Mouse (Mus musculus): ENCODE data around the gene Ammecr1. TPM values are rescaled to one million over a fixed set of nuclear protein-coding genes. Genes with fewer than 3 reads are reported as not detected.
A peak's percentile ranks its signal among the peaks of the same experiment; 100 is the strongest.

Gene Ammecr1
- polyA plus RNA-seq, 1 experiment from 2014 or later = 4.6 TPM

DNA sequence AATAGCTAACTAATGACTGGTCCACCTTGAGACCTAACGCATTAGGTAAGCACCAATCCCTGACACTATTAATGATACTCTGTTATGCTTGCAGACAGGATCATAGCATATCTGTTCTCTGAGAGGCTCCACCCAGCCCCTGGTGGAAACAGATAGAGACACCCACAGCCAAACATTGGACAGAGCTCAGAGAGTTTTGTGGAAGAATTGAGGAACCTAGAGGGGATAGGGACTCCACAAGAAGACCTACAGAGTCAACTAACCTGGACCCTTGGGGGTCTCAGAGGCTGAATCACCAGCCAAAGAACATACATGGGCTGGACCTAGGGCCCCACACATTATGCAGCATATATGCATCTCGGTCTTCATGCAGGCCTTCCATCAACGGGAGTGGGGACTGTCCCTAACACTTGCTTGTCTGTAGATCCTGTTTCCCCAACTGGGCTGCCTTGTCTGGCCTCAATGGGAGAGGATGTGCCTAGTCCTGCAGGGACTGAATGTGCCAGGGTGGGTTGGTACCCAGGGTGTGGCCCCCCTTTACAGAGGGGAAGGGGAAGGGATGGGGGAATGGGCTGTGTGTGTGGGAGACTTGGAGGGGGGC lies 15.1 kb upstream of the Ammecr1 start:
- no peak overlapping the region for H3K4me3 ChIP-seq (replicated peaks; ENCODE audit: low read length)

GRCm38 (mm10) chrX:142980855-142981529 lies 14.5 kb upstream of the Ammecr1 start:
- no peak for ATAC-seq
- no peaks in the 10 kb centered on the region for H3K4me1 ChIP-seq (replicated peaks; ENCODE audit: control insufficient read depth, insufficient read depth, low read length)
- WGBS = 84% methylated on average over 2 of the region's 2 CpGs
- no peak overlapping the region for H3K4me2 ChIP-seq (ENCODE audit: low read length)
- no peaks in the 10 kb centered on the region for H3K9me3 ChIP-seq (ENCODE audit: control insufficient read depth, low read length)
- H3K27me3 ChIP-seq (replicated peaks; ENCODE audit: control insufficient read depth, insufficient read depth, low read length) = no peaks in the 10 kb centered on the region
- H3K36me3 ChIP-seq (ENCODE audit: control insufficient read depth, insufficient read depth) = no peaks in the 10 kb centered on the region
- no peak overlapping the region for H3K27ac ChIP-seq (ENCODE audit: low read length)
- H3K4me3 ChIP-seq (replicated peaks; ENCODE audit: low read length) = no peak overlapping the region
- H3K9ac ChIP-seq (replicated peaks; ENCODE audit: low read depth, low read length) = no peak overlapping the region

More for the DNA sequence above, 15.1 kb upstream of the Ammecr1 start:
- Histone ChIP-seq H3K27me3 (replicated peaks; ENCODE audit: control insufficient read depth, insufficient read depth, low read length) (no peaks in the 10 kb centered on the region), H3K9ac (replicated peaks; ENCODE audit: low read depth, low read length) (no peak overlapping the region), H3K27ac (ENCODE audit: low read length) (no peak overlapping the region), H3K36me3 (ENCODE audit: control insufficient read depth, insufficient read depth) (no peaks in the 10 kb centered on the region), H3K4me1 (replicated peaks; ENCODE audit: control insufficient read depth, insufficient read depth, low read length) (no peaks in the 10 kb centered on the region), H3K4me2 (ENCODE audit: low read length) (no peak overlapping the region), H3K9me3 (ENCODE audit: control insufficient read depth, low read length) (no peaks in the 10 kb centered on the region)
- 88% methylated on average over 3 of the region's 3 CpGs for WGBS
- no peak for ATAC-seq

DNA sequence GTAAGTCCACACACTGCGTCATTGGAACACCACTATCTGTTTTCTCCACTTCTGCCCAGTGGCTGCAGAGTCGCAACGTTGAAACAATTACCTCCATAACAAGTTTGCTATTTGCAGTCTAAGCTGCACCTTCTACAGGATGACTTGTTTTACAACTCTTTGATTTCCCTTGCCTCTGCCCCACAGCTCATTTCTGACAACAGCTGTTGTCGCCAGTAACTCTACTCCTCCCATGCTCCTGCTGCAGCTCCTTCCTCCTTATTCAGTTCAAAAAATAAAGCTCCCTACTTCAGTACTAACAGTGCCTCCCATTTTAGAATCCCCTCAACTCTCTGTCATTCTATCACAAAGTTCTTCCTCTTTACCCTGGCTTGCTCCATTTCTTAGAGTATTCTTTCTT lies 12.7 kb upstream of the Ammecr1 start:
- no peak for ATAC-seq
- no peak overlapping the region for H3K4me3 ChIP-seq (replicated peaks; ENCODE audit: low read length)
- WGBS = 83% methylated on average over 4 of the region's 4 CpGs

GRCm38 (mm10) chrX:142972443-142972970 lies 6.0 kb upstream of the Ammecr1 start:
- no peaks in the 10 kb centered on the region for H3K9me3 ChIP-seq (ENCODE audit: control insufficient read depth, low read length)
- no peak overlapping the region for H3K9ac ChIP-seq (replicated peaks; ENCODE audit: low read depth, low read length)
- H3K27me3 ChIP-seq (replicated peaks; ENCODE audit: control insufficient read depth, insufficient read depth, low read length) = 0 out of 2 replicates have a peak, but pooled peaks cover 2% of the 10 kb centered on the region
- no peaks in the 10 kb centered on the region for H3K4me1 ChIP-seq (replicated peaks; ENCODE audit: control insufficient read depth, insufficient read depth, low read length)
- H3K27ac ChIP-seq (ENCODE audit: low read length) = no peak overlapping the region
- ATAC-seq = no peak
- H3K36me3 ChIP-seq (ENCODE audit: control insufficient read depth, insufficient read depth) = no peaks in the 10 kb centered on the region
- 39% methylated on average over 7 of the region's 7 CpGs for WGBS
- H3K4me3 ChIP-seq (replicated peaks; ENCODE audit: low read length) = no peak overlapping the region
- H3K4me2 ChIP-seq (ENCODE audit: low read length) = no peak overlapping the region

More for the DNA sequence above, 12.7 kb upstream of the Ammecr1 start:
- no peaks in the 10 kb centered on the region for H3K9me3 ChIP-seq (ENCODE audit: control insufficient read depth, low read length)
- no peak overlapping the region for H3K4me2 ChIP-seq (ENCODE audit: low read length)
- H3K9ac ChIP-seq (replicated peaks; ENCODE audit: low read depth, low read length) = no peak overlapping the region
- no peaks in the 10 kb centered on the region for H3K4me1 ChIP-seq (replicated peaks; ENCODE audit: control insufficient read depth, insufficient read depth, low read length)
- H3K27me3 ChIP-seq (replicated peaks; ENCODE audit: control insufficient read depth, insufficient read depth, low read length) = no peaks in the 10 kb centered on the region
- no peaks in the 10 kb centered on the region for H3K36me3 ChIP-seq (ENCODE audit: control insufficient read depth, insufficient read depth)
- no peak overlapping the region for H3K27ac ChIP-seq (ENCODE audit: low read length)

- Histone ChIP-seq H3K9ac (replicated peaks; ENCODE audit: low read depth, low read length) (no peak overlapping the region), H3K9me3 (ENCODE audit: control insufficient read depth, low read length) (no peaks in the 10 kb centered on the region), H3K4me3 (replicated peaks; ENCODE audit: low read length) (no peak overlapping the region), H3K36me3 (ENCODE audit: control insufficient read depth, insufficient read depth) (no peaks in the 10 kb centered on the region), H3K4me2 (ENCODE audit: low read length) (no peak overlapping the region), H3K27me3 (replicated peaks; ENCODE audit: control insufficient read depth, insufficient read depth, low read length) (0 out of 2 replicates have a peak, but pooled peaks cover 2% of the 10 kb centered on the region), H3K27ac (ENCODE audit: low read length) (no peak overlapping the region), H3K4me1 (replicated peaks; ENCODE audit: control insufficient read depth, insufficient read depth, low read length) (no peaks in the 10 kb centered on the region)
- 90% methylated on average over 3 of the region's 3 CpGs for WGBS
- no peak for ATAC-seq
Measured at GRCm38 (mm10) chrX:142971759-142972158, 5.2 kb upstream of the Ammecr1 start.

GRCm38 (mm10) chrX:142967067-142967466 lies 539 bp upstream of the Ammecr1 start:
- H3K4me1 ChIP-seq (replicated peaks; ENCODE audit: control insufficient read depth, insufficient read depth, low read length) = no peaks in the 10 kb centered on the region
- H3K9me3 ChIP-seq (ENCODE audit: control insufficient read depth, low read length) = no peaks in the 10 kb centered on the region
- peak overlapping the region; percentile 53 for H3K4me2 ChIP-seq (ENCODE audit: low read length)
- ATAC-seq = no peak
- H3K9ac ChIP-seq (replicated peaks; ENCODE audit: low read depth, low read length) = peak overlapping the region; percentile 17; the same call in 1 of the 2 replicates
- peak overlapping the region; percentile 49 for H3K4me3 ChIP-seq (replicated peaks; ENCODE audit: low read length)
- 37% methylated on average over 7 of the region's 7 CpGs for WGBS
- H3K27me3 ChIP-seq (replicated peaks; ENCODE audit: control insufficient read depth, insufficient read depth, low read length) = no peaks in the 10 kb centered on the region
- no peak overlapping the region for H3K27ac ChIP-seq (ENCODE audit: low read length)
- H3K36me3 ChIP-seq (ENCODE audit: control insufficient read depth, insufficient read depth) = no peaks in the 10 kb centered on the region

- Histone ChIP-seq H3K36me3 (ENCODE audit: control insufficient read depth, insufficient read depth) (no peaks in the 10 kb centered on the region), H3K27ac (ENCODE audit: low read length) (no peak overlapping the region), H3K4me3 (replicated peaks; ENCODE audit: low read length) (peak overlapping the region; percentile 49), H3K4me1 (replicated peaks; ENCODE audit: control insufficient read depth, insufficient read depth, low read length) (no peaks in the 10 kb centered on the region), H3K9me3 (ENCODE audit: control insufficient read depth, low read length) (no peaks in the 10 kb centered on the region), H3K27me3 (replicated peaks; ENCODE audit: control insufficient read depth, insufficient read depth, low read length) (no peaks in the 10 kb centered on the region), H3K4me2 (ENCODE audit: low read length) (peak overlapping the region; percentile 60), H3K9ac (replicated peaks; ENCODE audit: low read depth, low read length) (peak overlapping the region; percentile 79)
- 24% methylated on average over 23 of the region's 23 CpGs for WGBS
- ATAC-seq = no peak
Measured at GRCm38 (mm10) chrX:142965236-142966007, 1.1 kb downstream of the Ammecr1 start.

GRCm38 (mm10) chrX:142960434-142960833 lies 6.1 kb downstream of the Ammecr1 start:
- H3K36me3 ChIP-seq (ENCODE audit: control insufficient read depth, insufficient read depth) = no peaks in the 10 kb centered on the region
- H3K4me2 ChIP-seq (ENCODE audit: low read length) = no peak overlapping the region
- no peak for ATAC-seq
- no peaks in the 10 kb centered on the region for H3K27me3 ChIP-seq (replicated peaks; ENCODE audit: control insufficient read depth, insufficient read depth, low read length)
- no peak overlapping the region for H3K27ac ChIP-seq (ENCODE audit: low read length)
- no peaks in the 10 kb centered on the region for H3K9me3 ChIP-seq (ENCODE audit: control insufficient read depth, low read length)
- WGBS = 52% methylated on average over 2 of the region's 2 CpGs
- H3K4me1 ChIP-seq (replicated peaks; ENCODE audit: control insufficient read depth, insufficient read depth, low read length) = no peaks in the 10 kb centered on the region
- H3K4me3 ChIP-seq (replicated peaks; ENCODE audit: low read length) = no peak overlapping the region
- H3K9ac ChIP-seq (replicated peaks; ENCODE audit: low read depth, low read length) = no peak overlapping the region

GRCm38 (mm10) chrX:142959674-142960307 lies 6.7 kb downstream of the Ammecr1 start:
- Histone ChIP-seq H3K9ac (replicated peaks; ENCODE audit: low read depth, low read length) (no peak overlapping the region), H3K9me3 (ENCODE audit: control insufficient read depth, low read length) (no peaks in the 10 kb centered on the region), H3K27ac (ENCODE audit: low read length) (no peak overlapping the region), H3K36me3 (ENCODE audit: control insufficient read depth, insufficient read depth) (no peaks in the 10 kb centered on the region), H3K27me3 (replicated peaks; ENCODE audit: control insufficient read depth, insufficient read depth, low read length) (no peaks in the 10 kb centered on the region), H3K4me3 (replicated peaks; ENCODE audit: low read length) (no peak overlapping the region), H3K4me1 (replicated peaks; ENCODE audit: control insufficient read depth, insufficient read depth, low read length) (no peaks in the 10 kb centered on the region), H3K4me2 (ENCODE audit: low read length) (no peak overlapping the region)
- WGBS = 67% methylated on average over 4 of the region's 4 CpGs
- ATAC-seq = no peak

Measured in forebrain, embryonic 16.5 days (tissue).